Mouse (Mus musculus) kidney, adult 2 months (tissue): ENCODE measurements around the gene Parp8. TPM values are rescaled to one million over a fixed set of nuclear protein-coding genes. Genes with fewer than 3 reads are reported as not detected.

Experiments
- DNase-seq: peaks from one replicate; pipeline ENCODE4 v3.0.0; 2021
- H3K27ac ChIP-seq: fragments of 200-500 bp; 2 replicates; pipeline ENCODE4 v1.5.1; 2012; ENCODE audit warnings: low read depth, low read length, control low read depth, inconsistent platforms; ENCODE audit not compliant: insufficient read depth
- H3K27me3 ChIP-seq: fragments of 200-500 bp; replicated peaks from 2 replicates; pipeline ENCODE4 v1.6.1; 2012; ENCODE audit warnings: mild to moderate bottlenecking, moderate library complexity, low read length, inconsistent platforms; ENCODE audit not compliant: control insufficient read depth, insufficient read depth
- H3K36me3 ChIP-seq: fragments of 200-500 bp; 2 replicates; pipeline ENCODE4 v1.6.1; 2012; ENCODE audit warnings: mild to moderate bottlenecking, moderate library complexity, low read length, inconsistent platforms; ENCODE audit not compliant: control insufficient read depth, insufficient read depth
- H3K4me1 ChIP-seq: fragments of 200-500 bp; 2 replicates; pipeline ENCODE4 v1.6.1; 2011; ENCODE audit warnings: low read length; ENCODE audit not compliant: control insufficient read depth, insufficient read depth
- H3K4me3 ChIP-seq: fragments of 200-500 bp; 2 replicates; pipeline ENCODE4 v1.5.1; 2011; ENCODE audit warnings: mild to moderate bottlenecking, low read depth, low read length, control low read depth; ENCODE audit not compliant: insufficient read depth
- CTCF ChIP-seq: fragments of 200-500 bp; conservative IDR thresholded peaks from 2 replicates; pipeline ENCODE4 v1.5.1; 2011; ENCODE audit warnings: low read depth, mild to moderate bottlenecking, control low read depth, low read length, moderate library complexity, mixed read lengths; ENCODE audit not compliant: insufficient read depth, insufficient read length
- POLR2A ChIP-seq: fragments of 200-500 bp; IDR thresholded peaks from one replicate; pipeline ENCODE4 v1.6.1; 2011; ENCODE audit warnings: low read depth, low read length, control low read depth
- WGBS: fragments of 180-500 bp; shearing (Covaris S2); methylation state at CpG from one replicate; pipeline ENCODE4 v1.1.7; 2018; 5-methylcytosine and 5-hydroxymethylcytosine counted together
- polyA plus RNA-seq: library from polyadenylated mRNA; depleted of rRNA; stranded (reverse); fragments of >200 nt; gene quantifications from 2 replicates; pipeline ENCODE4 v1.2.3, GENCODE M21; 2012

Parp8 gene
- polyA plus RNA-seq, 1 experiment = 10.1 TPM

- no peaks in the 10 kb centered on the region for H3K36me3 ChIP-seq
- no peak overlapping the region for H3K4me3 ChIP-seq
- DNase-seq = no peak
- H3K4me1 ChIP-seq = 0 out of 2 replicates have a peak, but pooled peaks cover 2% of the 10 kb centered on the region
- no peak overlapping the region for H3K27ac ChIP-seq
- no peaks in the 10 kb centered on the region for H3K27me3 ChIP-seq
- TF ChIP-seq POLR2A (no peak), CTCF (no peak)
- 69% methylated on average over 6 of the region's 6 CpGs for WGBS
Measured at GRCm38 (mm10) chr13:116917387-116917930, 107.9 kb downstream of the Parp8 start.

GRCm38 (mm10) chr13:116908284-116908683 lies 117.1 kb downstream of the Parp8 start:
- no peaks in the 10 kb centered on the region for H3K36me3 ChIP-seq
- TF ChIP-seq CTCF (no peak), POLR2A (no peak)
- no peak for DNase-seq
- H3K27me3 ChIP-seq = no peaks in the 10 kb centered on the region
- peaks cover 3% of the 10 kb centered on the region for H3K4me1 ChIP-seq
- H3K27ac ChIP-seq = no peak overlapping the region
- 75% methylated on average over 3 of the region's 3 CpGs for WGBS
- H3K4me3 ChIP-seq = no peak overlapping the region

- 38% methylated on average over 5 of the region's 5 CpGs for WGBS
- TF ChIP-seq CTCF = no peak
- TF ChIP-seq POLR2A = no peak
- no peak overlapping the region for H3K27ac ChIP-seq
- no peaks in the 10 kb centered on the region for H3K36me3 ChIP-seq
- no peaks in the 10 kb centered on the region for H3K27me3 ChIP-seq
- H3K4me1 ChIP-seq = no peaks in the 10 kb centered on the region
- H3K4me3 ChIP-seq = no peak overlapping the region
- DNase-seq = no peak
Measured at GRCm38 (mm10) chr13:116903394-116903793, 121.9 kb downstream of the Parp8 start.

DNA sequence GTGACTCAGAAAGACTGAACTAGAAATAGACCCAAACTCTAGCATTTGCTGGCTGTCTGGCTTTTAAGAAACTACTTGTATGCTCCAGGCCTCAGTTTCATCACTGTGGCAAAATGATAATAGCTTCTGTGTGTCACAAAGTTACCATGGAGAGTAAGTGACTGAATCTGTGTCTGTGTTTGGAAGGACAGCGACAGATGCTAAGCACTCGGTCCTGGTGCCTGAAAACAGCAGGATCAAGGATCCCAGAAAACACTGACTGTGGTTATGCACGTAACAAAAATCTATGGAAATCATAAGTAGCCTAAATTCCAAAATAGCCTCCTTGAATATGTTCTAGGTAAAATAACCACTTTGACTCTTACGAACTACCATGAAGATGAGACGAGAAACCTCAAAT lies 126.9 kb downstream of the Parp8 start:
- TF ChIP-seq CTCF (no peak), POLR2A (no peak)
- WGBS = 97% methylated on average over 5 of the region's 5 CpGs
- DNase-seq = no peak
- Histone ChIP-seq H3K36me3 (no peaks in the 10 kb centered on the region; the same call in 1 of the 2 replicates), H3K27ac (no peak overlapping the region), H3K4me1 (no peaks in the 10 kb centered on the region), H3K27me3 (no peaks in the 10 kb centered on the region), H3K4me3 (no peak overlapping the region)

- DNase-seq = no peak
- no peak for TF ChIP-seq POLR2A
- no peak for TF ChIP-seq CTCF
- no peaks in the 10 kb centered on the region for H3K27me3 ChIP-seq
- no peaks in the 10 kb centered on the region for H3K4me1 ChIP-seq
- no peak overlapping the region for H3K4me3 ChIP-seq
- no peak overlapping the region for H3K27ac ChIP-seq
- WGBS = 92% methylated on average over 1 of the region's 1 CpGs
- no peaks in the 10 kb centered on the region; the same call in 1 of the 2 replicates for H3K36me3 ChIP-seq
Measured at GRCm38 (mm10) chr13:116897711-116898110, 127.6 kb downstream of the Parp8 start.

GRCm38 (mm10) chr13:116884422-116884942 lies 140.9 kb downstream of the Parp8 start:
- TF ChIP-seq POLR2A (no peak), CTCF (no peak)
- Histone ChIP-seq H3K4me1 (peaks cover 4% of the 10 kb centered on the region; the same call in 1 of the 2 replicates), H3K27me3 (no peaks in the 10 kb centered on the region), H3K36me3 (no peaks in the 10 kb centered on the region), H3K4me3 (no peak overlapping the region), H3K27ac (no peak overlapping the region)
- 38% methylated on average over 9 of the region's 9 CpGs for WGBS
- peak; percentile 30 for DNase-seq

GRCm38 (mm10) chr13:116882226-116882625 lies 143.1 kb downstream of the Parp8 start:
- H3K4me1 ChIP-seq = peaks cover 4% of the 10 kb centered on the region; the same call in 1 of the 2 replicates
- no peak for TF ChIP-seq CTCF
- no peak for TF ChIP-seq POLR2A
- WGBS = 88% methylated on average over 7 of the region's 7 CpGs
- H3K36me3 ChIP-seq = no peaks in the 10 kb centered on the region
- H3K4me3 ChIP-seq = no peak overlapping the region
- no peaks in the 10 kb centered on the region for H3K27me3 ChIP-seq
- no peak overlapping the region for H3K27ac ChIP-seq
- no peak for DNase-seq
